Mouse (Mus musculus): ENCODE results near the gene Gm5617. TPM values are rescaled to one million over a fixed set of nuclear protein-coding genes. Genes with fewer than 3 reads are reported as not detected.

The Gm5617 gene
- polyA plus RNA-seq, 1 experiment from 2014 or later: 28.0 TPM

DNA sequence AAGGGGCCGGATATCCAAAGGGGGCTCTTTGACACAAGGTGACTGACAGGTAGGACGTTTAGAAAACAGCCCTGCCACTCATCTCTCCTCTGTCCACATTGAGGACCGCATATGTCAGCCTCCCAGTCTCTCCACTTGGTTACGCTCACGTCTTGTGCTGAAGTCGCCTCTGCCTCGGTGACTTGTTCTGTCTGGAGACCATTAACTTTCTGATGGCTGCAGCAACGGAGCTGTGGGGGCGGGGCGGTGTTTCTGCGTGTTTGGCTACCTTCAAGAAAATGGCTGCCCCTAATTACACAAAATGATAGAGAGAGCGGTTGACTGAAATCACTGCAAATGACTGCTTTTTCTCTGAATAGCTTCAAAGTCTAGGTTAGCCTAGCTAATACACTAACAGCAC is 43.4 kb downstream of the Gm5617 start:
- Histone ChIP-seq H3K36me3 (replicated peaks) (no peaks in the 10 kb centered on the region), H3K27me3 (ENCODE audit: poor library complexity, severe bottlenecking) (peaks cover 40% of the 10 kb centered on the region), H3K4me1 (peaks cover 15% of the 10 kb centered on the region), H3K9me3 (peaks cover 23% of the 10 kb centered on the region), H3K4me3 (peak overlapping the region; percentile 44), H3K27ac (no peak overlapping the region)
- DNase-seq (ENCODE audit: extremely low spot score, low spot score): peak; percentile 32
- 11% methylated on average over 12 of the region's 12 CpGs for WGBS

Small RNAs within 50 kb of the gene (microRNA-seq; reads per million reads assigned to microRNA genes)
- gene Gm23653: not detected

Other genes starting within 250 kb of the Gm5617 start
- 1.2 and 1.3 TPM in 2 replicates for gene Nxpe2, start 142.0 kb upstream of the Gm5617 start, polyA plus RNA-seq (2016; fragmentation: Nextera tagmentation; extraction: Ambion mirVana)
- gene Rexo2, start 14.8 kb upstream of the Gm5617 start, polyA plus RNA-seq (2016; fragmentation: Nextera tagmentation; extraction: Ambion mirVana): 127 and 129 TPM in 2 replicates
- gene Rbm7, start 143 bp upstream of the Gm5617 start, polyA plus RNA-seq (2016; fragmentation: Nextera tagmentation; extraction: Ambion mirVana): 112 and 118 TPM in 2 replicates
- gene Nnmt, start 109.7 kb downstream of the Gm5617 start, polyA plus RNA-seq (2016; fragmentation: Nextera tagmentation; extraction: Ambion mirVana): 0.73 and 1.2 TPM in 2 replicates

Measured in forebrain, embryonic 10.5 days (tissue).